Mouse (Mus musculus): ENCODE measurements around the gene Eps8l3. TPM values are rescaled to one million over a fixed set of nuclear protein-coding genes. Genes with fewer than 3 reads are reported as not detected.
"Not testable (repeated sequence)": the region's sequence is repeated elsewhere in the genome, so short reads cannot be mapped to it uniquely, and the experiment has no call there.

The Eps8l3 gene
- polyA plus RNA-seq, 1 experiment from 2014 or later, result not detected

DNA sequence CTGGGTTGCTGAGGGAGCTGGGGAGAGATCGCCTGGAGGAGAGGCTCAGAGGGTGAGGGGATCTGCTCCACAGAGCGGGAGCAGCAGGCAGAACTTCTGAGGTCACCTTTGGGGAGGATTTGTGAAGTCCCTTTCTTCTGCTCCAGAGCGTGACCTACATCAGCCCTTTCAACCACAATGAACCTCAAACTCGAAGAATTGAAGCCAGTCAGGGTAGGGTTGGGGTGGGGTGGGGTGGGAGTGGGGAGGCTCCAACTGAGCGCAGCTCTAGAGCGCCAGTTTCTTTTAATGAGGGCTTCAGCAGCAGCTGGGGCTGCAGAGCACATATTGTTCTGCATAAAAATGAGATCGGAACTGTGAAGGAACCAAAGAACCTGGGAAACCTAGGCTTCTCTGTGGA is 7.9 kb upstream of the Eps8l3 start:
- Histone ChIP-seq H3K4me2 (replicated peaks) (no peak overlapping the region; the same call in 1 of the 2 replicates), H3K9ac (no peak overlapping the region), H3K27ac (replicated peaks) (no peak overlapping the region), H3K9me3 (replicated peaks) (no peaks in the 10 kb centered on the region), H3K27me3 (no peaks in the 10 kb centered on the region), H3K36me3 (no peaks in the 10 kb centered on the region), H3K4me3 (replicated peaks) (no peak overlapping the region), H3K4me1 (0 out of 2 replicates have a peak, but pooled peaks cover 4% of the 10 kb centered on the region)
- no peak for ATAC-seq (ENCODE audit: insufficient number of reproducible peaks, low FRiP score, low TSS enrichment, low read depth)
- WGBS, result 21% methylated on average over 7 of the region's 7 CpGs

DNA sequence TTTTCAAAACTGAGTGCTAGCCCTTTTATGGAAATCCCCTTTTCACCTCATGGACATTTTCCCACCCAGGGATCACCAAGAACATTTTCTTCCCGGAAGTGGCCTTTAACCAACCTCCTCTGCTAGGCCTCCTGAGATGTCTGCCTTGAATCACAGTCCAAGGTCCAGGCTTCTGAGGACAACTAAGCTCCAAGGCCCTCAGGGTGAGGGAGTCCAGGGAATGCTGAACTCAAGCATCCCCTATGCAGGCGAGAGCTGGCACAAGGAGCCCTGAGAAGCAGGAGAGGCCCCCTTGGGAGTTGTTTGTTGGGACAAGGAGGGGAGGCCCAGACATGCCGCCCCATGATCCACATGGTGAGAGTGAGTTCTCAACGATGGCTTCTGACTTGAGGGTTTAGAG is 7.1 kb upstream of the Eps8l3 start:
- 0 out of 2 replicates have a peak, but pooled peaks cover 4% of the 10 kb centered on the region for H3K4me1 ChIP-seq
- H3K4me2 ChIP-seq (replicated peaks), result no peak overlapping the region
- H3K9ac ChIP-seq, result no peak overlapping the region
- 59% methylated on average over 4 of the region's 4 CpGs for WGBS
- no peaks in the 10 kb centered on the region for H3K36me3 ChIP-seq
- no peaks in the 10 kb centered on the region for H3K27me3 ChIP-seq
- no peak overlapping the region for H3K4me3 ChIP-seq (replicated peaks)
- no peaks in the 10 kb centered on the region for H3K9me3 ChIP-seq (replicated peaks)
- ATAC-seq (ENCODE audit: insufficient number of reproducible peaks, low FRiP score, low TSS enrichment, low read depth), result no peak
- no peak overlapping the region for H3K27ac ChIP-seq (replicated peaks)

DNA sequence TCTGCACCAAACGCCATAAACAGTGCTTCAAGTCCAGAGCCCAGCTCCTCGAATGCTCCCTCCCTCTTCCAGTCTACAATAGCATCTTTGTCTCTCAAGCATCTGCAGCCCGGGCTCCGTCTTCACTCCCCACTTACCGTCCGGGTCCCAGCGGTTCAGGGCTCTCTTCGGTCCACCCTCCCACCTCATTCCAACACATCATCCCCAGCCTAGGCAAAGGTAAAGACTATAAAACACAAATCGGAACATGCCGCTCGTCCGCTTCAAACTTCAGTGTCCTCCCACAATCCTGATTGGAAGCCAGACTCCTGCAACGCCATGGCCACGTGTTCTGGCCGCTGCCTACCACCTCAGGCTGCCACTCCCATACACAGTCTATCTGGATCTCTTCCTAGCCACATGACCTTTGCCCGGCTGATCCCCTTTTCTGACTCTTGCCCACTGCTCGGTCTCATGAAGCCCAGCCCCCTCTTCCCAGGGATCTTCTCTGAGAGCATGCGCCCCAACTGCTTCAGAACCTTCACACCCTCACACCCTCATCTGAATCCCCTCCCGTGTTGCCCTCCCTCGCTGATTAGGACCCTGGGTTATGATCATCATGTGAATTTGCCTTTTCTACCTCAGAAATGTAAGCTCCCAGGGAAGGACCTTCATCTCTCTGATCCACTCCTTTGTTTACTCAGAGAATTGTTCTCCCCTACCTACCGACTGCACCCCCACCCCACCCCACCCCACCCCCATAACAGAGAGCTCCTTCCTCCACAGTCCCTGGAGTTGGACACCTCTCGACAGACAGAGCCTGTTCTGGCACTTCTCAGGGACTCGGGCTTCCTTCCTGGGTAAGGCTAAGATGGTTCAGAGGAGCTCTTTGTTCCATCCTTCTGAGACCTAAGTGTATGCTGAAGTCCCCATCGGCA is 3.4 kb upstream of the Eps8l3 start:
- H3K27ac ChIP-seq (replicated peaks), result no peak overlapping the region

DNA sequence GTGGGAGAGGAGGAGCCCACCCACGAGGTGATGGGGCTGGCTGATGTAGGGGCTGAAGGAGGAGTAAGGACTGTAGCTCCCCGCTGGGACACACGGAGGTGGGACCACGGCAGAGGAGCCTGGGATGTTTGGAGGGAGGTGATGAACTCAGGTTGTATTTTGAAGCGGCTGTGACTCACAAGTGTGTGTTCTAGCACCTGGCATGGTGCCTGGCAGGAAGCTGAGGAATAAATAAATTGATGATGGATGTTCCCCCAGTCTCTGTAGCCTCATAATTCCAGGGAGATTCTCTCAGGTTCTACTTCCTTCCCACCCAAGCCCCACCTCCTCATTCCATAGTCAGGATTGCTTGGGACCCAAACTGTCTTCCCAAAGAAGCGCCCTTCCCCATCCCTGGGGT is 1.8 kb upstream of the Eps8l3 start:
- H3K9ac ChIP-seq, result no peak overlapping the region
- H3K36me3 ChIP-seq, result no peaks in the 10 kb centered on the region
- no peak overlapping the region for H3K4me2 ChIP-seq (replicated peaks)
- 71% methylated on average over 6 of the region's 6 CpGs for WGBS
- H3K4me1 ChIP-seq, result no peaks in the 10 kb centered on the region
- H3K4me3 ChIP-seq (replicated peaks), result no peak overlapping the region
- no peaks in the 10 kb centered on the region for H3K27me3 ChIP-seq
- no peak for ATAC-seq (ENCODE audit: insufficient number of reproducible peaks, low FRiP score, low TSS enrichment, low read depth)
- H3K9me3 ChIP-seq (replicated peaks), result no peaks in the 10 kb centered on the region
- H3K27ac ChIP-seq (replicated peaks), result no peak overlapping the region

More for the DNA sequence above, 3.4 kb upstream of the Eps8l3 start:
- Histone ChIP-seq H3K9ac (no peak overlapping the region), H3K27me3 (no peaks in the 10 kb centered on the region), H3K36me3 (no peaks in the 10 kb centered on the region), H3K4me2 (replicated peaks) (no peak overlapping the region), H3K4me3 (replicated peaks) (no peak overlapping the region), H3K4me1 (no peaks in the 10 kb centered on the region), H3K9me3 (replicated peaks) (no peaks in the 10 kb centered on the region)
- ATAC-seq (ENCODE audit: insufficient number of reproducible peaks, low FRiP score, low TSS enrichment, low read depth), result no peak
- 51% methylated on average over 24 of the region's 24 CpGs for WGBS

DNA sequence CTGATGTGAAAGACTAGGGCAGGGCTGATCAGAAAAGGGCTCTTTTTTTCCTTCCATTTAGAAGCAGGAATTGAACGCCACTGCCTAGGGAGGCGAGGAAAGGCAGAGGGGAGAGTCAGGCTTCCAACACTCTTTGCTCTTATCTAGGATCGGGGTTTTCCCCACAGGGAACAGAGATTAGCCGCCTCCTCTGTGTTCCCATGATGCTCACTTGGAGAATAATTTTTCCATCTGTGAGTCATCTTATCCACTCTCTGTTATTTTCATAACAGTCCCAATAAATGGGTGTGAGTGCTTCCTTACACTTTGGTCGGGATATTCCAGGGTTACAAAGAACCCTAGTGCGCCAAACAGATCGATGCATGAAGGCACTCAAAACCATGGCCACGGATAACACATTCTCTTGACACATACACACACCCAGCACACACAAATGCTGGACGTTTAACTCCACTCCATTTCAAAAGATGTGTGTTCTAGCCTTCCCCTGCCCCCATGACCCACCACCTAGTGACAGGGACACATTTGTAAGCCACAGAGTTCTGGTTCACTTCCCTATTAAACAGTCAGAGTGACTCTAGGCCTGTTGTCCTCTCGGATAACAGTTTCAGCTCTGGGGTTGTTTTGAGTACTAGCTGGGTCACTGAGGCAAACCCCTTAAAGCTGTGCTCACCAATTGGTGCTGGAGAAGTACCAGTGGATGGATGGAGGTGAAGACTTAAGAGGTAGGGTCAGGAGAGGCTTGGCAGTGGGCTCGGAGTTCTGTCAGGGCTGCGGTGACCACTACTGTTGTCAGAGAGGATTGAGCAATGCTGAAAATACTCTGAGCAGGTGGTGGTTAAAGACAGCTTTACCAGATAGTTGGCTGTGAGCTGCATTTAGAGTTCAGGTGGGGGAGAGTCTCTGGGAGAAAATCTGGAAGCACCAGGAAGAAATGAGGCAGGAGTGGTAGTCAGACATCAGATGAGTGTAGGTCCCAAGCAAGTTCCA is 1.0 kb downstream of the Eps8l3 start:
- H3K4me1 ChIP-seq, result no peaks in the 10 kb centered on the region

DNA sequence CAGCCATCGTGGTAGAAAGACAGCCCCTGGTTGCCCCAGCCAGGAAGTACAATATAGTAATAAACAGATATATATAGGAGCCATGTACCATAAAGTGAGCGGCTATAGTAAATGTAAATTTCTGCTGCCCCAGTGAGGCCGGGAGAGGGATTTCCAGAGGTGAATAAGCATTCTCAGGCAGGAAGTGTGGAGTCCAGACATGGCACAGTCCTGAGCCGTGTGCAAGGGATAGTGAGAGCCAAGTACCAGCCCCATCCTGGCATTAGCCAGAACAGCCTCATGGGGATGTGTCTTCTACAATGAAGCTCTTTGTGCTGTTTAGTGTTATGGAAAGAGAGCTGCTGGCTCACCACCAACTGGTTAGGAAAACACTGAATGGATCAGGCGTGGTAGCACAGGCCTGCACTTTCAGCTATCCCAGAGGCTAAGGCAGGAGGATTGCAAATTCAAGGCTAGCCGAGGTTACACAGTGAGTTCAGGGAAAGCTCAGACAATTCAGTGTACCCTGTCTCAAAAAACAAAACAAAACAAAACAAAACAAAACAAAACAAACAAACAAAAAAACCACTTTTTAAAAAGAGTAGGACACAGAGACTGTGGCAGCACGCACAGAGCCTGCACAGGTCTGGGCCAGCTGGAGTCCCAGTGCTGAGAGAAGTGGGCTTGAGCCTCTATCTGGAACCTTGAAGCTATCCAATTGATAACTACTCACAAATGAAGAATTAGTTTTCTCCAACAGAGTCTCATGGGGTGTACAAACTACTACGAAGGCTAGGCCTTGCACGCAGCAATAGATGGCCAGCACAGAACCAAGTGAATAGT is 10.9 kb downstream of the Eps8l3 start:
- Histone ChIP-seq H3K4me1 (no peaks in the 10 kb centered on the region), H3K4me2 (replicated peaks) (no peak overlapping the region), H3K9ac (no peak overlapping the region), H3K9me3 (replicated peaks) (no peaks in the 10 kb centered on the region), H3K4me3 (replicated peaks) (no peak overlapping the region), H3K27ac (replicated peaks) (peak overlapping the region; percentile 44; the same call in 1 of the 2 replicates), H3K27me3 (no peaks in the 10 kb centered on the region), H3K36me3 (no peaks in the 10 kb centered on the region)
- 73% methylated on average over 9 of the region's 9 CpGs for WGBS
- ATAC-seq (ENCODE audit: insufficient number of reproducible peaks, low FRiP score, low TSS enrichment, low read depth), result peak; percentile 84

More for the DNA sequence above, 1.0 kb downstream of the Eps8l3 start:
- no peak overlapping the region for H3K27ac ChIP-seq (replicated peaks)
- H3K4me2 ChIP-seq (replicated peaks), result no peak overlapping the region
- no peak overlapping the region for H3K4me3 ChIP-seq (replicated peaks)
- H3K27me3 ChIP-seq, result no peaks in the 10 kb centered on the region
- H3K9ac ChIP-seq, result no peak overlapping the region
- no peaks in the 10 kb centered on the region for H3K36me3 ChIP-seq
- no peak for ATAC-seq (ENCODE audit: insufficient number of reproducible peaks, low FRiP score, low TSS enrichment, low read depth)
- WGBS, result 79% methylated on average over 12 of the region's 12 CpGs
- H3K9me3 ChIP-seq (replicated peaks), result no peaks in the 10 kb centered on the region

DNA sequence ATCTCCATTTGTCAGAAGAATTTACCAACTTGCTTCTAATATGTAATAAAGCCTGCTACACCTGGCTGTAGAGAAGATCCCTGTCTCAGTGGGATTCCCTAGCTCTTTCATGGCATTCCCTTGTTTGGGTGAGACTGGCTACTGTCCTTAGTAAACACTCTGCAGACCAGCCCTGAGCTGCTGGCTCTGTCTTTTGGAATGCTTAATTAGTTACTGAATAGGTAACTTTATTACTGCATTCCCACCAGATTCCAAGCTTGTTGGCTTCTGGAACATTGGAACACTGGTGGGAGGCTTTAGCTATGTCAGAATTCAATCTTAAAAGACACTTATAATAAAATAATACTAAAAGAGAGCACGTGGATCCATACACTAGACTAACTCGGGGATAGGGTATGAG is 12.2 kb downstream of the Eps8l3 start:
- not testable (repeated sequence) for H3K4me2 ChIP-seq (replicated peaks); H3K9ac ChIP-seq; H3K4me1 ChIP-seq; H3K4me3 ChIP-seq (replicated peaks); ATAC-seq (ENCODE audit: insufficient number of reproducible peaks, low FRiP score, low TSS enrichment, low read depth); H3K36me3 ChIP-seq; H3K27ac ChIP-seq (replicated peaks); H3K9me3 ChIP-seq (replicated peaks); H3K27me3 ChIP-seq
- WGBS, result 82% methylated on average over 2 of the region's 2 CpGs

DNA sequence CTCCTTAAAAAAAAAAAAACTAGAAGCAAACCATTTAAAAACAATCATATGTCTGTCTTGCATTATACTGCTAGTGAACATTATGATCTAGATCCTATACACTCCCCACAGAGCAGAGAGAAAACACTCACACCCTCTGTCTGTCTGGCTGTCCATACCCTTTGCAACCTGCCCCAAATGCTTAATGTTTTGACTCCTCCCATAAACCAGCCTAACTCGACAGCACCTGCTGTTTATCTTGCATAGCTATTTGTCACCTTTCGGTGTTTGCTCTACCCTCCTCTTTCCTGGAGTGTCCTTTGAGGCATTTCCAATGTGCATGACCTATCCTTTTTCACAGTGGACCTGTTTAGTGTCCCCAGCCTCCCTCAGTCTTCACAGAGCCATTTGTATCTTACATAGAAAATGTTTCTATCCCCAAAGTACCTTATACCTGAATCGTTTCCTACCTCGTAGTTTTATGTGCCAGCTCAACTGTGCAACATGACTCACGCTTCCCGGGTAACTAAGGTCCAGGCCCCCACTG is 18.2 kb downstream of the Eps8l3 start:
- ATAC-seq (ENCODE audit: insufficient number of reproducible peaks, low FRiP score, low TSS enrichment, low read depth), result no peak
- peak overlapping the region; percentile 77 for H3K4me3 ChIP-seq (replicated peaks)
- H3K9ac ChIP-seq, result peak overlapping the region; percentile 87; the same call in 1 of the 2 replicates
- peak overlapping the region; percentile 77 for H3K27ac ChIP-seq (replicated peaks)
- WGBS, result 10% methylated on average over 6 of the region's 6 CpGs
- H3K4me2 ChIP-seq (replicated peaks), result peak overlapping the region; percentile 79
- no peaks in the 10 kb centered on the region for H3K9me3 ChIP-seq (replicated peaks)
- no peaks in the 10 kb centered on the region for H3K27me3 ChIP-seq
- peaks cover 27% of the 10 kb centered on the region for H3K36me3 ChIP-seq
- peaks cover 9% of the 10 kb centered on the region for H3K4me1 ChIP-seq

DNA sequence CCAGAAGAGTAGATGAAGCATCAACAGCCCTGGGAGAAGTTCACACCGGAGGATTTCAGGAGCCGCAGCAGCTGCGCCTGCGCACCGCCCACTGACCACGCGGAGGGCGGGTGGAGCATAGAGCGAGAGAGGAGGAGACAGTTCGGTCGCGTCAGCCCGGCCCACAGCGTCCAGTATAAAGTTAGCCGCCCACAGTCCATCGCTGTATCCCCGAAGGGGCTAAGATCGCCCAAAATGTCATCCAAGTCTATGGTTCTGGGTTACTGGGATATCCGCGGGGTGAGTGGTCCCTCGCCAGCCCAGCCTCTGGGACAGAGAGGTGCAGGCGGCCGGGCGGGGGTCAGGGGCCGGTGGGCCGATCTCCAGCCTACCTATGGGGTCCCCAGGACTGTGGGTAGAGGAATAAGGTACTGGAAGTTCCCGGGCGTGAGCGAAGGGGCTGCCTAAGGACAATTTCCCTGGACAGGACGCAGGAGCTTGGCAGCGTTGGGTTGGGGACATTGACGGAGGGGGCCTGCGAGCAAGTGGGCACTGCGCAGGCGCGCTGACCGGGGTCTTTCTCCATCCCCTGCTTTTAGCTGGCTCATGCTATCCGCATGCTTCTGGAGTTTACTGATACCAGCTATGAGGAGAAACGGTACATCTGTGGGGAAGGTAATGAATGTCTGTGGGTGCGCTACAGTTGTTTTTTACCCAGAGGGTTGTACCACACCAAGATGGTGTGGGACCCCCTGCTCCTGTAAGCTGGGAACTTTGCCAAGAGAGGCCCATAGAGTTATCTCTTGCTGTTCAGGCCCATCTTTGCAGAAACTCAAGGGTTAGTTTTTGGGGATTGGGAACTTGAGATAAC is 18.9 kb downstream of the Eps8l3 start, which contains the start of gene Gstm5:
Gstm5 (plus strand) TSS at position 102 of the 850 bp plus-strand sequence.
- peak; percentile 93 for ATAC-seq (ENCODE audit: insufficient number of reproducible peaks, low FRiP score, low TSS enrichment, low read depth)
- Histone ChIP-seq H3K9ac (peak within 1 kb of the TSS; percentile 87), H3K4me1 (peaks cover 9% of the 10 kb centered on the region), H3K9me3 (replicated peaks) (no peaks in the 10 kb centered on the region), H3K27me3 (no peaks in the 10 kb centered on the region), H3K27ac (replicated peaks) (peak within 1 kb of the TSS; percentile 77), H3K4me2 (replicated peaks) (peak within 1 kb of the TSS; percentile 79), H3K36me3 (peaks cover 27% of the 10 kb centered on the region), H3K4me3 (replicated peaks) (peak within 1 kb of the TSS; percentile 77)
- 3% methylated on average over 40 of the region's 40 CpGs for WGBS

DNA sequence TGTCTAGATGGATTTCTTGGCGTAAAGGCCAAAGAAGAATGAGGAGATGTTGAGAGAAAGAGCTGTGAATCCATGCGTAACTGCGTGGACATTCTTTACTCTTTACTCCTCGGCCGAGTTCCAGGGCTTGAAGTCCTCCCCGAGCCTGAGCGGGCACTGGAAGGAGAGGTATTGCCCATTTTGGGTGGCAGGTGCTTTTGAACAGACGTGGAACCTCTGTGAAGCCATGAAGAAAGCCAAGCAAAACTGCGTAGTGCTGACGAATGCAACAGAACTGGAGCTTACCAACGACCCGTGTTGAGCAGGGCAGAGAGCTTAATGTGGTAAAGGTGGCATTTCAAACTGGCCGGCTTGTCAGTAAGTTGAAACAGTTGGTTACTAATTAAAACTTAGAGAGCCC is 21.7 kb downstream of the Eps8l3 start:
- no peaks in the 10 kb centered on the region for H3K9me3 ChIP-seq (replicated peaks)
- ATAC-seq (ENCODE audit: insufficient number of reproducible peaks, low FRiP score, low TSS enrichment, low read depth), result no peak
- WGBS, result 88% methylated on average over 13 of the region's 13 CpGs
- no peak overlapping the region for H3K4me2 ChIP-seq (replicated peaks)
- H3K27me3 ChIP-seq, result no peaks in the 10 kb centered on the region
- H3K27ac ChIP-seq (replicated peaks), result no peak overlapping the region
- H3K4me1 ChIP-seq, result peaks cover 9% of the 10 kb centered on the region
- H3K9ac ChIP-seq, result no peak overlapping the region
- H3K4me3 ChIP-seq (replicated peaks), result no peak overlapping the region
- peaks cover 22% of the 10 kb centered on the region for H3K36me3 ChIP-seq

All from embryonic facial prominence, embryonic 15.5 days (tissue).